Mouse (Mus musculus): ENCODE measurements around the gene Gja5.
A peak's percentile ranks its signal among the peaks of the same experiment; 100 is the strongest.

DNA sequence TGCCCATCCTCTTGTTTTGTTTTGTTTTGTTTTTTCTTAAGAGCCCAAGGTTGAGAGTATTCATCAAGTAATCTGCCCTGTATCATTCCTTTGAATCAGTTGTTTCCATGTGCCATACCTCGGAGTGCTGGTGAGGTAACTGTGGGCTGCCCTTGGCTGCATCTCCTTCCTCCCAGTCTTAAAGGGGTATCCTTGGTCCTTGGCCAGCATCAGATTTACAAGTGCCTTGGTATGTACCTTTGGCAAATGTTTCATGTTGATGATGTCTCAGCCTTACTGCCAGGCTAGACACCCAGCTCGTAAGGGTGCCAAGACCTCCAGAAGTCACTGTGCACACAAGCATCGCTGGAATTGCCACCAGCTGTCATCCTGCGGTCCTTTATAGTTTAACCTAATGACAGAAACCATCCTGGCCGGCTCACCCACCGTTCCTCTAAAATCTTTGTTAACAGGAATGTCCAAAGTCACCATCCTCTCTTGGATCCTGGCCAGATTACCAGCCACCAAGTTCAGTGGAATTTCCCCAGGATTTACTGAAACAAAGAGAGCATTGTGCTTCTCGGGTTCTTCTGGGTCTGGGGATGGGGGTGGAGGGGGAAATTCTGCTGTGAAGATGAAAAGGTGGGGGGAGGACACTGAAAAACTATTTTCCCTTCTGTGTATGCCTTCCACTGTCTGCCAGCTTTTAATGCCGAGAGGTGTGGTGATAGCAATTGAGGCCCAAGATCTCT lies 147.7 kb downstream of the Gja5 start:
- TF ChIP-seq POLR2A (IDR thresholded peaks at IDR 0.05; ENCODE audit: insufficient read length, low read depth) (no peak), CEBPB (IDR thresholded peaks at IDR 0.05; ENCODE audit: insufficient read depth, poor library complexity, severe bottlenecking) (no peak), E2F4 (IDR thresholded peaks at IDR 0.05; ENCODE audit: insufficient read depth) (no peak), TCF12 (IDR thresholded peaks at IDR 0.05; ENCODE audit: insufficient read depth, poor library complexity, severe bottlenecking) (peak; percentile 47), USF1 (IDR thresholded peaks at IDR 0.05; ENCODE audit: low read depth) (no peak), MYOG (IDR thresholded peaks at IDR 0.05; ENCODE audit: control insufficient read depth in 1 of 3, insufficient read depth in 1 of 3, insufficient read length in 2 of 3, low read depth in 2 of 3) (peak in 1 of 3 experiments; percentile 71)

Data from myocyte (in vitro differentiated cells).